Mouse (Mus musculus) lung, embryonic 16.5 days (tissue): ENCODE results near the gene Cc2d1a. TPM values are rescaled to one million over a fixed set of nuclear protein-coding genes. Genes with fewer than 3 reads are reported as not detected.

Source experiments
- ATAC-seq: fragments of 200-750 bp; cut with Nextera tagmentation; 2 replicates; pipeline ENCODE4 v1.8.0; 2017; ENCODE audit warnings: low read depth, mild to moderate bottlenecking, moderate library complexity
- H3K27ac ChIP-seq: fragments of 300-500 bp; sonication (generic); 2 replicates; pipeline ENCODE4 v1.5.1; 2014; ENCODE audit warnings: mild to moderate bottlenecking, control low read depth, low read length
- H3K27me3 ChIP-seq: fragments of 300-500 bp; sonication (generic); 2 replicates; pipeline ENCODE4 v1.6.1; 2014; ENCODE audit warnings: low read depth, low read length, mixed read lengths; ENCODE audit not compliant: control insufficient read depth, insufficient read depth
- H3K36me3 ChIP-seq: fragments of 300-500 bp; sonication (generic); 2 replicates; pipeline ENCODE4 v1.6.1; 2014; ENCODE audit warnings: low read length; ENCODE audit not compliant: control insufficient read depth, insufficient read depth
- H3K4me1 ChIP-seq: fragments of 300-500 bp; sonication (generic); replicated peaks from 2 replicates; pipeline ENCODE4 v1.6.1; 2014; ENCODE audit warnings: low read length, mixed read lengths; ENCODE audit not compliant: control insufficient read depth, insufficient read depth
- H3K4me2 ChIP-seq: fragments of 300-500 bp; sonication (generic); 2 replicates; pipeline ENCODE4 v1.6.1; 2014; ENCODE audit warnings: low read depth, low read length, control low read depth
- H3K4me3 ChIP-seq: fragments of 300-500 bp; sonication (generic); 2 replicates; pipeline ENCODE4 v1.5.1; 2014; ENCODE audit warnings: mild to moderate bottlenecking, low read length, control low read depth
- H3K9ac ChIP-seq: fragments of 300-500 bp; sonication (generic); 2 replicates; pipeline ENCODE4 v1.6.1; 2014; ENCODE audit warnings: low read length, control low read depth
- H3K9me3 ChIP-seq: fragments of 300-500 bp; sonication (generic); 2 replicates; pipeline ENCODE4 v1.6.1; 2016; ENCODE audit warnings: low read length; ENCODE audit not compliant: control insufficient read depth
- WGBS: fragments of 180-500 bp; shearing (Covaris S2); extraction: QIAGEN DNeasy Blood & Tissue Kit; methylation state at CpG from one replicate; pipeline ENCODE4 v1.1.7; 2014; 5-methylcytosine and 5-hydroxymethylcytosine counted together
- polyA plus RNA-seq: library from polyadenylated mRNA; unstranded; fragments of >200 nt; fragmentation: Nextera tagmentation; extraction: Ambion mirVana; gene quantifications from 2 replicates; pipeline ENCODE4 v1.2.1, GENCODE M21; 2015

The Cc2d1a gene
- polyA plus RNA-seq, 1 experiment from 2014 or later = 25.9 TPM

DNA sequence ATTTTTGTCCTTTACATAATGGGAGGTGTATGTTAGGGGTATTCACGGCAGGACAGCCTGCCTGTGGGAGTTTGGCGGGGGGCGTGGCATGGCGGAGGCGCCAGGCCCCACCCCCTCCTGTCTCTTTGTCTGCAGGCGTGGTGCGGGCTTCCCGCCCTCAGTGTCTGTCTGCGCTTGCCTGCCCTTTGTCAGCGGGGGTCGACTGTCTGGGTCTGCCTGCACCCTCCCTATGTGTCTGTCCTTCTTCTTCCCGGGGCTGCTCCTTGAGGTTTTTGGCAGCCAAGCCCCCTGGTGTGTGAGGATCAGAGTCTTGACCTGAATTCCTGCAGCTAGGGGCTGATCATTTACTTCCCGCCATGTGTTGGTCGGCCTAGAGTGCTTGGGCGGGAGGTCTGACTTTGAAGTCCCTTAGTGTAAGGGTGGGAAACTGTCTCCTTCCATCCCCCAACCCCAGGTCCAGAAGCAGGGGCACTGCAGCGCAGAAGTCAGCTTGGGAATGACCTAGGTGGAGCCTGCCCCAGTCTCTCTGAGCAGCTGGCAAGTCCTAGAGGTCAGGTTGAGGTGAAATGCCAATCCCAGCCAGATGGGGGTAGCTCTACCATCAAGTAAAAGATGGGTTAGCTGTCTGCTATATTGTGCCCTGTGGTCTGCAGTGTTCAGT lies 32.9 kb upstream of the Cc2d1a start:
- H3K9ac ChIP-seq = peak overlapping the region; percentile 54
- H3K27ac ChIP-seq = peak overlapping the region; percentile 4; the same call in 1 of the 2 replicates
- H3K4me2 ChIP-seq = peak overlapping the region; percentile 42
- 2% methylated on average over 16 of the region's 16 CpGs for WGBS
- ATAC-seq = peak; percentile 69
- no peaks in the 10 kb centered on the region for H3K36me3 ChIP-seq
- peaks cover 28% of the 10 kb centered on the region for H3K4me1 ChIP-seq
- H3K4me3 ChIP-seq = peak overlapping the region; percentile 11
- H3K27me3 ChIP-seq = no peaks in the 10 kb centered on the region
- H3K9me3 ChIP-seq = peaks cover 2% of the 10 kb centered on the region; the same call in 1 of the 2 replicates

DNA sequence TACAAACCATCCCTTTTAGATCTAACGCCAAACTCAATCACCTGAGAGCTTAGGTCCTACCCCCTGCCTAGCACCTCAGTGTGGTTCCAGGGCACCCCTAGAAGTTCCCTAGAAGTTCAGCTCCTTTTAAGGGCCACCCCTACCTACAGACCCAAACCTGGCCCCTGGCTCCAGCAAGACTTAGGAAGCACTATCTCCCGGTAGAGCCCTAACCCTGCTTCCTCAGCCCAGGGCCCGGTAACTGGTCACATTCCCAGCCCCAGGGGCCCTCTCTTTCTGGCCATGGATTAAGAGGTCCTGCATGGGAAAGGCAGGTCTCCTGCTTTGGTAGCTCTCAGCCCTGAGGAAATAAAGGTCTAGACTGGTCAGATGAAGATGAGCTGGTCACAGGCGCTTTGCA lies 32.2 kb upstream of the Cc2d1a start:
- Histone ChIP-seq H3K4me3 (peak overlapping the region; percentile 11), H3K27me3 (no peaks in the 10 kb centered on the region), H3K9me3 (no peaks in the 10 kb centered on the region), H3K4me2 (peak overlapping the region; percentile 42), H3K36me3 (no peaks in the 10 kb centered on the region), H3K4me1 (peaks cover 28% of the 10 kb centered on the region), H3K27ac (peak overlapping the region; percentile 23; the same call in 1 of the 2 replicates), H3K9ac (peak overlapping the region; percentile 54)
- no peak for ATAC-seq
- 32% methylated on average over 4 of the region's 4 CpGs for WGBS

DNA sequence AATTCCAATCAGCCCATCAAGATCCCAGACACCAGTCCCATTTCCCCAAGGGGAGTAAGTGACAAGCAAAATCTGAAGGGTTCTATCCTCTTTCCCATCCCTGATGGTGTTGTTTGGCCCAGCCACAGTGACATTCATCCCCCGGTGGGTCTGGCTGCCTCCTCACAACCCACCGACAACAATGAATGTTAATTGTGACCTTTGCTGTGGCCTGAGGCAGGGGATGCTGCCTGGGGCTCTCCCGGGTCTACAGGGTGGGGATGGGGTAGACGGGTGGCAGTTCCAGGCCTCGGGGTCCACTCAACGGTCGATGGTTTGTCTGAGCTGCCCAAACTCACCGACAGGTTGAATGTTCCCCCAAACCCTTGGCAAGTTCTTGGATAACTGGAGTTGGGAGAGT lies 30.9 kb upstream of the Cc2d1a start:
- no peak overlapping the region for H3K9ac ChIP-seq
- H3K27ac ChIP-seq = no peak overlapping the region
- H3K36me3 ChIP-seq = peaks cover 2% of the 10 kb centered on the region; the same call in 1 of the 2 replicates
- no peaks in the 10 kb centered on the region for H3K27me3 ChIP-seq
- H3K4me3 ChIP-seq = no peak overlapping the region
- no peak overlapping the region for H3K4me2 ChIP-seq
- H3K9me3 ChIP-seq = no peaks in the 10 kb centered on the region
- peaks cover 25% of the 10 kb centered on the region for H3K4me1 ChIP-seq
- no peak for ATAC-seq
- 81% methylated on average over 8 of the region's 8 CpGs for WGBS

DNA sequence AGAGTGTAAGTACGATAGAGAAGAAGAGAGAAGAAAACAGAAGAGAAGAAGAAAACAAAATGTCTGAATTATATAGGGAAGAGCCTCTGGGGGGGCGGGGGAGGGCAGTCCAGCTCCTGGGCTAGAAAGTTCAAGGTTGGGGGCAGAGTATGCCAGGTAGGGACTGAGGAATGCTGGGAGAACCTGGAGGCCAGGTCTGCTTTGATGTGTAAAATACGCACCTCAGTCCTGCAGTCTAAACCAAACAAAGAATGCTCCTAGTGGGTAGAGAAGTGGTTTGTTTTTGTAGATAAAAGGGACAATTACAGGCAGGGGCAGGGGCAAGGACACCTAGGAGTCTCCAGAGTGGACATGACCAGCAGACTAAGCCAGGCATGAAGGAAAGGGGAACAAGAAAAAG lies 29.7 kb upstream of the Cc2d1a start:
- Histone ChIP-seq H3K4me3 (no peak overlapping the region), H3K27ac (no peak overlapping the region), H3K36me3 (peaks cover 11% of the 10 kb centered on the region), H3K4me1 (peaks cover 19% of the 10 kb centered on the region), H3K4me2 (no peak overlapping the region), H3K27me3 (no peaks in the 10 kb centered on the region), H3K9ac (no peak overlapping the region), H3K9me3 (no peaks in the 10 kb centered on the region)
- 68% methylated on average over 3 of the region's 3 CpGs for WGBS
- no peak for ATAC-seq

DNA sequence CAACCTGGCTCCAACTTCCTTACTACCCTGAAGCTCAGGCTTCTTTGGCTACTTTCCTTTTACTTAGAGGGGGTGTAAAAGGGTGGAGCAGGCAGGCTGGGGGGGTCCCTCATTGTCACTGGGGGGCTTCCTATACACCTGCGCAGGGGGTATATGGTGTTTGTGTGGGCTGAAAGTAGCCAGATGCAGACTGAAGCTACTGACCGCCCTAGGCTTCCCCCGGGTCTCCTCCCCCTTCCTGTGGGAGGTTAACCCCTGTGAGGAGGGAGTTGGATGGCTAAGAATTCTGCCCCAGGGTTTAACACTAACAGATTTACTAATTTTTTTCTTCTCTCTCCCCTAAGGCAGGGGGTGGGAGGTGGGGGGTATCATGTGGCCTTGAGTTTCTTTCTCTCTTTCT lies 28.8 kb upstream of the Cc2d1a start:
- ATAC-seq = no peak
- Histone ChIP-seq H3K27me3 (no peaks in the 10 kb centered on the region), H3K27ac (no peak overlapping the region), H3K9ac (no peak overlapping the region), H3K4me1 (peaks cover 19% of the 10 kb centered on the region), H3K4me2 (no peak overlapping the region), H3K9me3 (no peaks in the 10 kb centered on the region), H3K4me3 (no peak overlapping the region), H3K36me3 (peaks cover 14% of the 10 kb centered on the region)
- 25% methylated on average over 3 of the region's 3 CpGs for WGBS

DNA sequence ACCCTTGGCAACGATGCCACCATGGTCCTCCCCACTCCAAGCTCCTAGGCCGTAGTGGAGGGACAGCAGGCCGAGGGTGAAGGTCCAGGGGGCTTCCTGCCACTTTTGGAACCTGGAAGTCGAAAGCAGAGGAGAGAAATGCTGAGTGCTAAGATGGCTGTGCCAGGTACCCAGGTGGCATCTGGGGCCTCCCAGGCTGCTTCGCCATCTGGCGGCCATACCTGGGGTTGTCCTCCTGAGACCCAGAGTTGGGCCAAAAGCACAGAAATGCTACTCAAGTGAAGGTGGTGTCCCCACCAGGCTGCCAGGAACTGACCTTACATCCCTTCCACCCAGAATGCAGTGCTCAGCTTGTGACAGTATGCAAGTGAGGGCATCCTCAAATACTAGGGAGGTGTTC lies 26.1 kb upstream of the Cc2d1a start:
- H3K27me3 ChIP-seq = no peaks in the 10 kb centered on the region
- ATAC-seq = no peak
- H3K27ac ChIP-seq = no peak overlapping the region
- no peaks in the 10 kb centered on the region for H3K9me3 ChIP-seq
- H3K9ac ChIP-seq = no peak overlapping the region
- H3K36me3 ChIP-seq = peaks cover 14% of the 10 kb centered on the region
- no peaks in the 10 kb centered on the region for H3K4me1 ChIP-seq
- H3K4me2 ChIP-seq = no peak overlapping the region
- no peak overlapping the region for H3K4me3 ChIP-seq
- WGBS = 90% methylated on average over 6 of the region's 6 CpGs

DNA sequence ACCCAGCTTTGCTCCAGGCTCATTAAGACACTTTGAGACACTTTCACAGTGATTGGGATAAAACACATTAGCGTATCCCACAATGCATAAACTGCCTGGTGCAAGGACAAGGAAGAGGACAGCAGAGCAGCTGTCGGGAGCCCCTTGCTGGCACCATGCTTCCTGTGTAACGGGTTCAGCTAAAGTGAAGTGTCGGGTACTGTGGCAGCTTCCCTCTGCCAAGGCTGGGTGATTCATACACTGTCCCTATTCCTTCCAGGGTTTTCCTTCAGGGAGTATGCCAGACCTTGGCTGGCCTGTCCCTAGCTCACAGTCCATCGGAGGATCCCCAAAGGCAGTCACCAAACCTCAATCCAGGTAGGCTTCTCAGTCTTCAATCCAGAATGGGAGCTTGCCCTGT lies 22.4 kb upstream of the Cc2d1a start:
- 85% methylated on average over 5 of the region's 5 CpGs for WGBS
- Histone ChIP-seq H3K4me1 (no peaks in the 10 kb centered on the region), H3K27me3 (no peaks in the 10 kb centered on the region), H3K4me2 (no peak overlapping the region), H3K9me3 (no peaks in the 10 kb centered on the region), H3K4me3 (no peak overlapping the region), H3K36me3 (peaks cover 14% of the 10 kb centered on the region), H3K9ac (no peak overlapping the region), H3K27ac (no peak overlapping the region)
- no peak for ATAC-seq

DNA sequence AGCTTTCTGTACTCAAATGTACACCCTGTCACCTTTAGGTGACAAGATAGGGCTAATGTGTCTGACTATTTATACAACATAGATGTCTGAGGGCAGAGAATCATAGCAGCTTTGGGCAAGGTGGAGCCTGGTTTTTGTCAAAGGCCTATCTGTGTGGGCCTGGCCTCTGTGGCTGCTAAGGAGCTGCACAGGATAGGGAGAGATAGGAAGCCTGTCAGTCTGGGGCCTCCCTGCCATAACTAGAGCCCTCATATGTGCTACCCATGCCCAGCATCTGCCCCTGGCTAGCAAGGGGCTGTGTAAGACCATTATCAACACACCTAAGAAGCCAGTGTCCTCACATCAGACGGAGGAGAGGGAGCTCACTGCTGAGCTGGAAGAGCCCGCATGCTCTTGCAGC lies 20.0 kb upstream of the Cc2d1a start:
- Histone ChIP-seq H3K9ac (no peak overlapping the region), H3K4me3 (no peak overlapping the region), H3K9me3 (no peaks in the 10 kb centered on the region), H3K27ac (no peak overlapping the region), H3K36me3 (peaks cover 5% of the 10 kb centered on the region), H3K27me3 (no peaks in the 10 kb centered on the region), H3K4me2 (no peak overlapping the region), H3K4me1 (no peaks in the 10 kb centered on the region)
- no peak for ATAC-seq
- 85% methylated on average over 2 of the region's 2 CpGs for WGBS

DNA sequence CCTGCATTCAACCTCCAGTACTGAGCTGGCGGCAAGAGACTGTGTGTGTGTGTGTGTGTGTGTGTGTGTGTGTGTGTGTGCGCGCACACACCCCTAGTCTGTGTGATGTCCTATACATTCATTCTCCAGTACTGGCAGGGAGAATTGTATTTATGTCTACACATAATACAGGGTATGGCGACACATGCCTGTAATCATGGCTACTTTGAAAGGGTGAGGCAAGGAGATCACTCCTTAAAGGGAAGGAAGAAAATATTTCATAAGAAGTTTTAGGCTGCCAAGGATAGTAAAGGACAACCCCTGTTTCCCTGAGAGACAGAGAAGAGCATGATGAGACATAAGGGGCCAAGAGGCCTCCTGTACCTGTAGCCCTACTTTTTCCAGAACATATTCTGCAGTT lies 9.9 kb upstream of the Cc2d1a start:
- Histone ChIP-seq H3K9ac (no peak overlapping the region), H3K4me3 (no peak overlapping the region), H3K27me3 (no peaks in the 10 kb centered on the region), H3K4me2 (no peak overlapping the region), H3K4me1 (no peaks in the 10 kb centered on the region), H3K36me3 (no peaks in the 10 kb centered on the region), H3K9me3 (no peaks in the 10 kb centered on the region), H3K27ac (no peak overlapping the region)
- 93% methylated on average over 4 of the region's 4 CpGs for WGBS
- no peak for ATAC-seq

DNA sequence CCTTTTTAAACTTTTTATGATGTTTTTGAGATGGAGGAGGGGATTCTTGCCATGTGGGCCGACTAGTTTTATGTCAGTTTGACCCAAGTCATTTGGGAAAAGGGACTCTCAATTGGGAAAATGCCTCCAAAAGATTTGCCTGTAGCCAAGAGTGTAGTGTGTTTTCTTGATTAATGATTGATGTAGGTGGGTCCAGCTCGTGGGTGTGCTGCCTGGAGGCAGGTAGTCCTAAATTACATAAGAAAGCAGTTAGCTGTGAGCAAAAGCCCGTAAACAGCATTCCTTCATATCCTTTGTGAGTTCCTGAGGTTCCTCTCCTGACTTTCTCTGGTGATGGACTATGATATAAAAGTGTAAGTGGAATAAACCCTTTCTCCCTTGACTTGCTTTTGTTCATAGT lies 1.4 kb upstream of the Cc2d1a start:
- no peak overlapping the region for H3K27ac ChIP-seq
- H3K9me3 ChIP-seq = no peaks in the 10 kb centered on the region
- WGBS = 58% methylated on average over 3 of the region's 3 CpGs
- no peak overlapping the region for H3K4me2 ChIP-seq
- peaks cover 11% of the 10 kb centered on the region for H3K4me1 ChIP-seq
- no peaks in the 10 kb centered on the region for H3K27me3 ChIP-seq
- ATAC-seq = no peak
- H3K9ac ChIP-seq = no peak overlapping the region
- peaks cover 2% of the 10 kb centered on the region; the same call in 1 of the 2 replicates for H3K36me3 ChIP-seq
- no peak overlapping the region for H3K4me3 ChIP-seq
